Mouse (Mus musculus): ENCODE results near the gene Lrrc28. TPM values are rescaled to one million over a fixed set of nuclear protein-coding genes. Genes with fewer than 3 reads are reported as not detected.
A peak's percentile ranks its signal among the peaks of the same experiment; 100 is the strongest.

The Lrrc28 gene
- polyA plus RNA-seq (2014; fragmentation: Nextera tagmentation; extraction: Ambion mirVana), result 27.7 and 39.7 TPM in 2 replicates

DNA sequence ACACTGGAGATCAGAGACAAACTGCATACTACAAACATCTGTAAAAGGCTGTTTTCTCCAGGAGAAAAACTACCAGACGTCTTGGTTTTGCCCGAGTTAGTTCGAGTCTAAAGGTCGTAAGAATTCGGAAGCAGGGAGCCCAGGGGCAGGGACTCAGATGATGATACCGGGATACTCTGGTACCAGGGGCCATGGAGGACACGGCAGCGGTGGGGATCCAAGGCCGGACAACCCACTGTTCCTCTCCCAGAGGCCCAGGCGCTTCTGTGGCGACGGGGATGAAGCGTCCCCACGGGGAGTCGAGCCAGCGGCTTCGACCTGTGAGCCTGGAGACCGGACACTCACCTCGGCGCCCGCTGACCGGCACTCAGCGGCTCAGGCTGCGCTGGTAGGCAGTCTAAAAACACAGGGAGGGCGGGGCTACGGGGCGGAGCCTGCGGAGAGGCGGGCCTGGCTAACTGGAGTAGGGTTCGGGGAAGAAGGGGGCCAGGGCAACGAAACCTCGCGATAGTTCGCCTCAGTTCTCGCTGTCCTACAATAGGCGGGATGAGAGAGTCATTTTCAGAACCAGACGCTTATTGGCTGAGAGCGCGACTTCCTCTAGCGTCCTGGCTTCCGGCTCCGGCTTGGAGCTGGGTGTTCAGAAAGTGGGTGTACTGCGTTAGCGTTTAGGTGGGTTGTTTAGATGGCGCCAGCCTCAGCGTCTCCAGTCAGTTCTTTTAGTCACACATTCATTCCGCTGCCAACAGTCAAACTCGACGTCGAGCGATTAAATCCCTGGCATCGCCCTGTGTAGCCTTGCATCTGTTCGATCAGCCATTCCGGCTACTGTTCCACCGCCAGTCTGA, at the start of gene Lrrc28:
Gene Lrrc28, minus strand, starts transcription at position 436 of the 848 bp plus-strand sequence.
- peak within 1 kb of the TSS; percentile 82 for H3K9ac ChIP-seq (replicated peaks; ENCODE audit: low read length)
- H3K4me1 ChIP-seq (ENCODE audit: control insufficient read depth, insufficient read depth, low read length), result peaks cover 19% of the 10 kb centered on the region; the same call in 1 of the 2 replicates
- H3K36me3 ChIP-seq (ENCODE audit: control insufficient read depth, insufficient read depth, low read length), result 0 out of 2 replicates have a peak, but pooled peaks cover 6% of the 10 kb centered on the region
- ATAC-seq (ENCODE audit: low FRiP score, low TSS enrichment) (peak; percentile 99), DNase-seq (peak; percentile 99)
- no peaks in the 10 kb centered on the region for H3K9me3 ChIP-seq (ENCODE audit: control insufficient read depth, low read length)
- H3K4me3 ChIP-seq (replicated peaks; ENCODE audit: low read depth, low read length), result peak within 1 kb of the TSS; percentile 78
- no peaks in the 10 kb centered on the region for H3K27me3 ChIP-seq (ENCODE audit: control insufficient read depth, insufficient read depth, low read length)
- under 1% methylated on average over 55 of the region's 55 CpGs for WGBS
- H3K4me2 ChIP-seq (ENCODE audit: low read length), result peak within 1 kb of the TSS; percentile 61
- peak within 1 kb of the TSS; percentile 91 for H3K27ac ChIP-seq (replicated peaks; ENCODE audit: low read depth, low read length)

DNA sequence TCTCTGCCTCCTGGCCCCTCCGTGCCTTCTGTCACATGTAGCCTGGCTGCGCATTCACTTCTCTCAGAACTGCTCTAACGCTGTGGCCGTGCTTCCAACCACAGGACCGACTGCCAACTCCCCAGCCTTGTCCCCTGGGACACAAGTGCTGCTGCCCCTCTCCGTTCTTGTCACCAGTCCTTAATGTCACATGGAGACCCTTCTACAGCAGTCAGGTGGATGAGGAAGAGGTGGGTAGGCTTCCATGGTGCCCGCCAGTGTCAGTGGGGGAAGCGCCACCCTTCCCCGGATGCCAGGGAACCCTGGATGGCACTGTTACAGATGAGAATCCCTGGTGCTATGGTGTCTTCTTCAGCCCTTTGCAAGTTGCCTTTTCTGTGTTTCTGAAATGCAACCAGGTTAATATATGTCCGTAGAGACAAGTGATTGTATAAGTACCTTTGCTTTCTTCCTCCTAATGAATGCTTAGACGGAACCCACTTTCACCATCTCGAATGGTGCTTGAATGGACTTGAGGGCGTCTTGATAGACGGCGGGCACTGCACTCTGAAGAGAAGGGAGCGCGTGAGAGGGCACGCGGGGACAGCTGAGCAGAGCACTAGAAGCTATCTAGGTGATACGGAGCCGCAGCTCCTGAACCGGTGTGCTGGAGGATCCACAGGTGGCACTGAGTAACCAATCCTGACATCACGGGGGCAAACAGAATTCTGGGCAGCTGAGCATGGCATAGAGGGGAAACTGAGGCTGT, 47.9 kb upstream of the Lrrc28 start:
- WGBS, result 92% methylated on average over 23 of the region's 23 CpGs
- Histone ChIP-seq H3K4me1 (ENCODE audit: control insufficient read depth, insufficient read depth, low read length) (no peaks in the 10 kb centered on the region), H3K36me3 (ENCODE audit: control insufficient read depth, insufficient read depth, low read length) (no peaks in the 10 kb centered on the region), H3K27me3 (ENCODE audit: control insufficient read depth, insufficient read depth, low read length) (no peaks in the 10 kb centered on the region), H3K9me3 (ENCODE audit: control insufficient read depth, low read length) (no peaks in the 10 kb centered on the region), H3K27ac (replicated peaks; ENCODE audit: low read depth, low read length) (no peak overlapping the region), H3K4me2 (ENCODE audit: low read length) (no peak overlapping the region), H3K9ac (replicated peaks; ENCODE audit: low read length) (no peak overlapping the region), H3K4me3 (replicated peaks; ENCODE audit: low read depth, low read length) (no peak overlapping the region)
- no peak for DNase-seq
- ATAC-seq (ENCODE audit: low FRiP score, low TSS enrichment), result no peak

DNA sequence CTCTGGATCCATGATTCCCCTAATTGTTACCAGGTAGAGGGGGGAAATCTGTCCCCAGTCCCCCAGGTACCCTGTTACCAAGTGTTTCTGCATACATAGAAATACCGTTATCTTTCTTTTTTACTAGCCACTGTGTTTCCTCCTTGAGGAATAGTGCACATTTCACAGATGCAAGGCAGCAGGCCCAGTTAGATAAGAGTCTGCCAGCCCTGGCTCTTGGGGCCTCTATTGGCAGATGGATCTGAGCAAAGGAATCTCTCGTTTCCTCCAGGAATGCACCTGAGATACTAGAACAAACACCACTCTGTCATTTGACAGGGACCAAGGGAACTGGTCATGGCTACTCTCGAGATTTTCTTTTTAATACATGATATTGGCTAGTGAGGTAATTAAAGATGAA, 47.1 kb upstream of the Lrrc28 start:
- H3K4me3 ChIP-seq (replicated peaks; ENCODE audit: low read depth, low read length), result no peak overlapping the region
- no peak for DNase-seq
- ATAC-seq (ENCODE audit: low FRiP score, low TSS enrichment), result no peak
- no peaks in the 10 kb centered on the region for H3K4me1 ChIP-seq (ENCODE audit: control insufficient read depth, insufficient read depth, low read length)
- H3K36me3 ChIP-seq (ENCODE audit: control insufficient read depth, insufficient read depth, low read length), result no peaks in the 10 kb centered on the region
- WGBS, result 81% methylated on average over 3 of the region's 3 CpGs
- no peak overlapping the region for H3K4me2 ChIP-seq (ENCODE audit: low read length)
- H3K9me3 ChIP-seq (ENCODE audit: control insufficient read depth, low read length), result no peaks in the 10 kb centered on the region
- no peak overlapping the region for H3K27ac ChIP-seq (replicated peaks; ENCODE audit: low read depth, low read length)
- no peaks in the 10 kb centered on the region for H3K27me3 ChIP-seq (ENCODE audit: control insufficient read depth, insufficient read depth, low read length)
- H3K9ac ChIP-seq (replicated peaks; ENCODE audit: low read length), result no peak overlapping the region

GRCm38 (mm10) chr7:67691036-67691435, 46.0 kb upstream of the Lrrc28 start:
- Histone ChIP-seq H3K9ac (replicated peaks; ENCODE audit: low read length) (no peak overlapping the region), H3K9me3 (ENCODE audit: control insufficient read depth, low read length) (no peaks in the 10 kb centered on the region), H3K4me3 (replicated peaks; ENCODE audit: low read depth, low read length) (no peak overlapping the region), H3K36me3 (ENCODE audit: control insufficient read depth, insufficient read depth, low read length) (no peaks in the 10 kb centered on the region), H3K27me3 (ENCODE audit: control insufficient read depth, insufficient read depth, low read length) (no peaks in the 10 kb centered on the region), H3K4me1 (ENCODE audit: control insufficient read depth, insufficient read depth, low read length) (no peaks in the 10 kb centered on the region), H3K27ac (replicated peaks; ENCODE audit: low read depth, low read length) (no peak overlapping the region), H3K4me2 (ENCODE audit: low read length) (no peak overlapping the region)
- WGBS, result 85% methylated on average over 6 of the region's 6 CpGs
- ATAC-seq (ENCODE audit: low FRiP score, low TSS enrichment) (no peak), DNase-seq (no peak)

DNA sequence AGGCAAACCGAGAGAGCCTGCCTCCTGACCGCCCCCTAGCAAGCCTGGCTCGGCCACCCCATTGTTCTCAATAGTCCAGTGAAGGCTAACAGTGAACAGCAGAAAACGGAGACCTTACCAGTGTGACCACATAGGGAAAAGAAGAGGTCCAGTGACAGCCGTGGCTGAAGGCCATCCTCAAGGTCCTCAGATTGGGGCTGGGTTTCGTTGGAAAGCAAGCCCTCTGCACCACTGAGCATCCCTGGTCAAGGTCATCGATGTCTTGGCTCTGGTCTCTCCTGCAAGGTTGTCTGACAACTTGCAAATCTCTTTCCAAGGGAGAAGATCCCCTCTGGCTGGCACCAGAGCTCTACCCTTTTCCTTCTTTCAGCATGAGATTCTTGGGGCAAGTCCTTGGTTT, 44.7 kb upstream of the Lrrc28 start:
- no peak for DNase-seq
- Histone ChIP-seq H3K27me3 (ENCODE audit: control insufficient read depth, insufficient read depth, low read length) (no peaks in the 10 kb centered on the region), H3K27ac (replicated peaks; ENCODE audit: low read depth, low read length) (no peak overlapping the region), H3K4me2 (ENCODE audit: low read length) (no peak overlapping the region), H3K4me1 (ENCODE audit: control insufficient read depth, insufficient read depth, low read length) (no peaks in the 10 kb centered on the region), H3K9me3 (ENCODE audit: control insufficient read depth, low read length) (no peaks in the 10 kb centered on the region), H3K9ac (replicated peaks; ENCODE audit: low read length) (no peak overlapping the region), H3K36me3 (ENCODE audit: control insufficient read depth, insufficient read depth, low read length) (no peaks in the 10 kb centered on the region), H3K4me3 (replicated peaks; ENCODE audit: low read depth, low read length) (no peak overlapping the region)
- no peak for ATAC-seq (ENCODE audit: low FRiP score, low TSS enrichment)
- 81% methylated on average over 7 of the region's 7 CpGs for WGBS

DNA sequence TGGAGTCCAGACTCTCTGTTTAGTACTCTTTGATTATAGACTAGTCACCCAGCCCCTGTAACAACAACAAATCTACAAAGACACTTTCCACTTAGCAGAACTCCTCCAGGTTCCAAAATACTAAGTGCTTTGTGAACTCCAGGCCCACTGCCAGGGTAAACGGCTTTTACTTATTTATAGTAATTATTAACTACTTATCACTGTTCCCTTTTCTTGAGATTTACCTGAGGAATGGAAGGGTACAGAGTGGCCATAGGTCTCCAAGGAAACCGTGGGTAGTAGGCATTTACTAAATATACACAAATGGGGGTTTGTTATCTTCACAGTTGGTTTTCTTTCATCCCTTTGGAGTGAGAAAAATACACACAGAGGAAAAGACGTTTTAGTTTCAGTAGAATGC, 43.2 kb upstream of the Lrrc28 start:
- Histone ChIP-seq H3K4me2 (ENCODE audit: low read length) (no peak overlapping the region), H3K4me3 (replicated peaks; ENCODE audit: low read depth, low read length) (no peak overlapping the region), H3K27ac (replicated peaks; ENCODE audit: low read depth, low read length) (no peak overlapping the region), H3K4me1 (ENCODE audit: control insufficient read depth, insufficient read depth, low read length) (no peaks in the 10 kb centered on the region), H3K27me3 (ENCODE audit: control insufficient read depth, insufficient read depth, low read length) (no peaks in the 10 kb centered on the region), H3K36me3 (ENCODE audit: control insufficient read depth, insufficient read depth, low read length) (no peaks in the 10 kb centered on the region), H3K9ac (replicated peaks; ENCODE audit: low read length) (no peak overlapping the region), H3K9me3 (ENCODE audit: control insufficient read depth, low read length) (no peaks in the 10 kb centered on the region)
- no peak for ATAC-seq (ENCODE audit: low FRiP score, low TSS enrichment)
- no peak for DNase-seq
- 65% methylated on average over 3 of the region's 3 CpGs for WGBS

DNA sequence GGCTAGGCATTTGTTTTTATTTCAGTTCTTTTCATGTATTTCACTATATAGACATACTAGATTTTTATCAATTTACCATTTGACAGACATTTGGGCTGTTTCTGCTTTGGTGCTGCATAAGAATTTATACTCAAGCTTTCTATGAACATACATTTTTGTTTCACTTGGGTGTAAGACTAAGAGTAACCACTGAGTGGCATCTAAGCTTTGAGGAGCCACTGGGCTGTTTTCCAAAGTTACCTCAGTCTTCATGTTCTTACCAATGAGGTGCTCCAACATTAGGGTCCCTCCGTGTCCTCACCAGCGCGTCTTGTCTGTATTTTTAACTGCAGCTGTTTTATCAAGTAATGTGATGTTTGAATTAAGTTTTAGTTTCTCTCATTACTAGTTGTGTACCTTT, 41.5 kb upstream of the Lrrc28 start:
- Histone ChIP-seq H3K4me1 (ENCODE audit: control insufficient read depth, insufficient read depth, low read length) (no peaks in the 10 kb centered on the region), H3K4me2 (ENCODE audit: low read length) (no peak overlapping the region), H3K27me3 (ENCODE audit: control insufficient read depth, insufficient read depth, low read length) (no peaks in the 10 kb centered on the region), H3K27ac (replicated peaks; ENCODE audit: low read depth, low read length) (no peak overlapping the region), H3K9me3 (ENCODE audit: control insufficient read depth, low read length) (no peaks in the 10 kb centered on the region), H3K4me3 (replicated peaks; ENCODE audit: low read depth, low read length) (no peak overlapping the region), H3K36me3 (ENCODE audit: control insufficient read depth, insufficient read depth, low read length) (0 out of 2 replicates have a peak, but pooled peaks cover 4% of the 10 kb centered on the region), H3K9ac (replicated peaks; ENCODE audit: low read length) (no peak overlapping the region)
- ATAC-seq (ENCODE audit: low FRiP score, low TSS enrichment), result no peak
- WGBS, result 96% methylated on average over 3 of the region's 3 CpGs
- peak; percentile 23 for DNase-seq

- Histone ChIP-seq H3K4me3 (replicated peaks; ENCODE audit: low read depth, low read length) (no peak overlapping the region), H3K36me3 (ENCODE audit: control insufficient read depth, insufficient read depth, low read length) (0 out of 2 replicates have a peak, but pooled peaks cover 4% of the 10 kb centered on the region), H3K9ac (replicated peaks; ENCODE audit: low read length) (no peak overlapping the region), H3K4me1 (ENCODE audit: control insufficient read depth, insufficient read depth, low read length) (no peaks in the 10 kb centered on the region), H3K4me2 (ENCODE audit: low read length) (no peak overlapping the region), H3K27ac (replicated peaks; ENCODE audit: low read depth, low read length) (no peak overlapping the region), H3K27me3 (ENCODE audit: control insufficient read depth, insufficient read depth, low read length) (no peaks in the 10 kb centered on the region), H3K9me3 (ENCODE audit: control insufficient read depth, low read length) (no peaks in the 10 kb centered on the region)
- ATAC-seq (ENCODE audit: low FRiP score, low TSS enrichment) (no peak), DNase-seq (no peak)
- 90% methylated on average over 16 of the region's 16 CpGs for WGBS
Measured at GRCm38 (mm10) chr7:67683006-67683405, 37.9 kb upstream of the Lrrc28 start.

Measured in midbrain, embryonic 14.5 days (tissue).